Mouse (Mus musculus) frontal cortex, postnatal 10 days (tissue): ENCODE results near the gene Ctsz.

Experiments
- DNase-seq, 2 experiments: peaks; one replicate each; pipeline ENCODE4 v3.0.0; 2022; ENCODE audit warnings: low spot score in 2 of 2, mixed read lengths in 1 of 2

Ctsz gene

DNA sequence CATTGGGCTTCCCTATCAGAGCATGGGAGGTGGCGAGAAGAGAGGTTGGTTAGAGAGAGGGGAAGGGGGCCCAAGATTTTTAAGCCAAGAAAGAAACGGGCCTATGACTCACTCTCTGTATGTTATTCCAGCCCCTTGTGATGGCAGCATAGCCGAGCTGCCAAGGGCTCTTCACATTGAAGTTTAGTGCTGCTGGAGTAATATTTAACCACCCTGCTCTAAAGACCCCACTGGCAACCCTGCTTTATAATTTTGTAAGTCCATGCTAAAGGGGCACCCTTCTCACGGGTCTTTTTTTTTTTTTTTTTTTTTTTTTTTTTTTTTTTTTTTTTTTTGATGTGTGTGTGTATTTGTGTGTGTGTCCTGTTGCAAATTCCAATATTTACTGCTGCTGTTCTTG, 3.1 kb upstream of the Ctsz start:
- no peak for DNase-seq

GRCm38 (mm10) chr2:174439961-174440360, 1.1 kb upstream of the Ctsz start:
- DNase-seq: no peak

- DNase-seq: no peak
Measured at GRCm38 (mm10) chr2:174439450-174439838, 605 bp upstream of the Ctsz start.

GRCm38 (mm10) chr2:174438181-174438580, 658 bp downstream of the Ctsz start:
- no peak for DNase-seq

- no peak for DNase-seq
Measured at GRCm38 (mm10) chr2:174437697-174437982, 1.2 kb downstream of the Ctsz start.

DNA sequence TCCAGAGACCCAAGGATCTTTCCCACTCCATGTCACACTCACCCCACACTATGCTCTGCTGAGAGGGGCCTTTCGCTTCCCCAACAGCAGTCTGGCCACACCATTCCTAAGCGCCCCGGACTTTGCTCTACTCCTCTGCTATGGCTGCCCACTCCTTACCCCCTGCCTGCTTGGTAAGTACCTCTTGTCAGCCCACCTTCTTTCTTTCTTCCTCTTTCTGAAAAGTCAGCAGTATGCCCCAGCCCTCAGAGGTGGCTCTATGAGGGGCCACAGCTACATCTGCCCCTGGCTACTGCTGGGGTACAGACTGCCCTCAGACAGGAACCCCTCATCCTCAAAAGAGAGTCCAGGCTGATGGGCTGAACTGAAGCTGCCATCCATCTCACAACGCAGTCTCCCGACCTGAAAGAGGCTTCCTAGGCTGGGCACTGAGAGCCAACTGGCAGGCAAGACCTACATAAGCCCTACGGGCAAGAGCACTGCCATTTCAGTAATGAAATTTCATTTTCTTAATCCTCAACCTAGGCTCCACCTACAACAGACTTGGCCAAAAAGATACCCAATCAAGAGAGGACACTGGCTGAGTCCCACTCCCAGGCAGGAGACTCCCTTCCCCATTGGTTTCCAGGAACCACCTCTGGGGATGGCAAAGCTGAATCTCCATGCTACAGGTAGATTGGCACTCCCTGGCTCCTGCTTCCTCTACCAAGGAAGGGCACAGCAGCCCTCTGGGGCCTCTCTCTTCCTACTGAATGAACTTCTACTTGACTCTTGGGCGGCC, 1.7 kb downstream of the Ctsz start:
- no peak for DNase-seq

DNA sequence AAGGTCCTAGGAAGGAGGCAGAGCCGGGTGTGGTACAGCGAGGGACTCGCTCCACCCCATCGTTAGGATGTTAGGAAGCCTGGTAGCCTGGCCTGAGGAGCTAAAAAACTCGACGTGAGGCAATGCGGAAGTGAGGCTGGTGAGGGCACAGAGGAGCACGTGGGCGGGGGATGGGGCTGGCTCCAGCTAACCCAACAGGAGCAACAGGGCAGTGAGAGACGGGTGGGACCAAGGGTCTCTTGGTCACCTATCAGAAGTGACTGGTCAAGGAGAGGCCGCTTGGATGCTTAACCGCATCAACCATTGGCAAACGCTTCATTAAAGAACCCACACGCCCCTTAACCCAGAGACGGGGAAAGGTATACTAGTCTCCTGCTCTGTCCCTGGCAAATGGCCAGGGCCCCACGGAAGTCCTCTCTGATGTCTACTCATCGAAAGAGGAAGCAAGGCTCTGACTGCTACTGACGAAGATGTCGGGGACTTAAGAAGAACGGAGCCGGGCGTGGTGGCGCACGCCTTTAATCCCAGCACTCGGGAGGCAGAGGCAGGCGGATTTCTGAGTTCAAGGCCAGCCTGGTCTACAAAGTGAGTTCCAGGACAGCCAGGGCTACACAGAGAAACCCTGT, 2.6 kb downstream of the Ctsz start:
- DNase-seq: peak in 1 of 2 experiments; percentile 41

DNA sequence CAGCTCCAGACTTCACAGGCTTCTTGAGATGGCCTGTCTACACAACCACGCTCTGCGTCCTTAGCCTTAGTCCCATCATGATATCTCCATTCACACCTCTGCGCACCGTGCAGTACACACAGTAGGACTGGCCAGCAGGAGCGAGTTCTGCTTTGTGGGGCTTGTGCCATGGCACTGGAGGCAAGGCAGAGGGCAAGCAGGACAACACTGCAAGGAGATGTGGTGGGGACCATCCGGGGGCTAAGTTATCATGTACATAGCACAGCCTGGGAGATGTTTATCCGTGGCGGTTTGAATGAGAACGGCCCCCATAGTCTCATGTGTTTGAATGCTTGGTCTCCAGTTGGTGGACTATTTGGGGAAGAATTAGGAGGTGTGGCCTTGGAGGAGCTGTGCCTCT, 3.9 kb downstream of the Ctsz start:
- no peak for DNase-seq

DNA sequence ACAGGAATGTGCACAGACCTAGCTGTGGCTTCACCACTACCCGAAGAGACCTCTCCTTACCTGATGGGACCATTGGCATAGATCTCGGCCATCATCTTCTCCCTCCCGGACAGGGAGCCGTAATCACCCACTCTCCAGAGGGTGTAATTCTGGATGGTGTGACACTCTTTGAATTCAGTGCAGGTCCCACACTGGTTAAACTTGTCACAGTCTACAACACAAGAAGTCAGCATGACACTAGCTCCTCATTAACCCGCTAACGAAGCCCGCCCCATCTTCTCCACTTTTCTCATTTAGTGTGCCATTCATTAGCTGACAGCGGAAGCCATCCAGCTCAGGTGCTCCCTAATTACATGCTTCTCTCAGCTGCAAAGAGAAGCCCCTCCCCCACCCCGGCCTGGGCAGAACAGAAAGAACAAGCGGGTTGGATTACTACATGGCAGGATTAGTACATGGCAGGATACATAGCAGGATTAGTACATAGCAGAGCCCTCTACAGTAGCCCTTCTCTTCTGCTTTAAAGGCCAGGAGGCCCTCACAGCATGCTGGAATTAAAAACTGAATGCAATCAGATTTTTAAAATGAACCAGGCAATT, 9.7 kb downstream of the Ctsz start:
- no peak for DNase-seq

- no peak for DNase-seq
Measured at GRCm38 (mm10) chr2:174428076-174428835, 10.6 kb downstream of the Ctsz start.

GRCm38 (mm10) chr2:174426856-174427255, 12.0 kb downstream of the Ctsz start:
- no peak for DNase-seq

GRCm38 (mm10) chr2:174424301-174425085, 14.3 kb downstream of the Ctsz start:
- no peak for DNase-seq

- no peak for DNase-seq
Measured at GRCm38 (mm10) chr2:174421107-174421506, 17.7 kb downstream of the Ctsz start.

DNA sequence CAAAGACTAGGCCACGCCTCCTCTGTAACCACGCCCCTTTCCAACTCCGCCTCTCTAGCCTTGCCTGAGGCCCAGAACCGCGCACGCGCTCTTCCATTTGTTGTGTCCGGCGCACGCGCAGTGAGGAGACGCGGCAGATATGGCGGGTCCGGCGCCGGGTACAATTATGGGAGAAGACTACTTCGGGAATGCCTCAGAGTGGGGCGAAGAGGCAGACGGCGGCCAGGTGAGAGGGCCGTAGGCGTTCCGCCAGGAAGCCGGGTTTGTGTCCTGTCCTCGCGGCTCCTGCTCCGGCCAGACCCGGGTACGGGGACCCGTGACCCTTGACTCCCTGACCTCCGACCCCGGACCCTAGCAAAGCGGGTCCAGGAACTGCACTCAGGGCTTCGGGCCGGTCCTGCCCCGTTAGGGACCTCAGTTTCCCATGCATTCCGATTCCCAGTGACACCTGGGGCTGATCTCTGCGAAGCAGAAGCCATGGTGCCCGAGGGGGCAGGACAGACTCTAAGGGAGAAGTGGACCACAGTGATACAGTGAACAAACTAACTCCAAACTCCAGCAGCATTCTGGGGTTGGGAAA, 23.0 kb downstream of the Ctsz start, which contains the start of gene Nelfcd:
Gene Nelfcd, plus strand, starts transcription at position 74 of the 580 bp plus-strand sequence.
- DNase-seq: peak; percentile 88 to 92

- no peak for DNase-seq
Measured at GRCm38 (mm10) chr2:174415001-174415730, 23.7 kb downstream of the Ctsz start.

DNA sequence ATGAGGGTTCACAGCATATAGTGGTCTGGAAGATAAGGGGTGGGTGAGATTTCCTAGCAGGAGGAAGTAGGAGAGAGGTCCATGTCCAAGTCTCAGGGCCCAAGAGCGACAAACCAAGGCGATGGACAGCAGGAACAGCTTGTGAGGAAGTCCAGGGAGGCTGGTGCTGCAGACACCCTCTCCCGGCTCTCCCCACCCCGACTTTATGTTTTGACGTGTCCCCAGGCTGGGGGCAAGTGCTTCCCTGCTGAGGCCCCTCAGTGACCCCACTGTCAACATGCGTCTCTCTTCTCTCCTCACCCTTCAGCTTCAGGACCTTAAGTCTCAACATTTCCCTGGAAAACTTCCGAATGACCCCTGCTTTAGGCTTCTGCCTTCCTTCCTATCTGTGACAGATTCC, 25.7 kb downstream of the Ctsz start:
- DNase-seq: no peak

DNA sequence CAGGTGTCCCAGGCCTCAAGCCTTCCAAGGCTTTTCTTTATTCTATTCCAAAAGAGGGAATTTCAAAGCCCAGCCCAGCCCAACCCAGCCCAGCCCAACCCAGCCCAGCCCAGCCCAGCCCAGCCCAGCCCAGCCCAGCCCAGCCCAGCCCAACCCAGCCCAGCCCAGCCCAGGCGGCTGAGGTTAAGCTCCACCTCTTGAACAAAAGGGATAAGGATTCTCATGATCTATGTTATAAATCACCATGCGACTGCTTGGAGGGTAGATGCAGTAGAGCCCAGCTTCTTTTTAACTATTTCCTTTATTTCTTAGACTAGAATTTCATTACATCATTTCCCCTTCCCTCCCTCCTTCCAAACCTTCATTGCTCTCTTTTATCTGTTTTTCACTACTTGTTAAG, 28.6 kb downstream of the Ctsz start:
- DNase-seq: no peak

DNA sequence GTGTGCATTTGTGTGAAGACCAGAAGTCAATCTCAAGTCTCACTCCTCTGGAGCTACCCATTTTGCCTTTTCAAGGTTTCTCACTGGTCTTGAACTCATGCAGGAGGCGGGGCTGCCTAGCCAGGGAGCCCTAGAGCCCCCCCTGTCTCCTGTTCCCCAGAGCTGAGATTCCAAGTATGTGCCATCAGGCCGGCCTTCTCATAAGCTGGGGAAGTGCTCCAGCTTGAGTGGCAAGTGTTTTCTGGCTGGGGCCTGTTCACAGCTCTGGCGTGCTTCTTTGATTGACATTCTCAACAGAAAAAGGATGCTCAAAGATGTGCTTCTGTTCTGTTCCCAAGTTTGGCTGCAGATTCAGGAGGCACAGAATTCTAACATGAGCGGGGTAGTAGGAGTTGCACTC, 38.4 kb downstream of the Ctsz start:
- DNase-seq: no peak

- DNase-seq: no peak
Measured at GRCm38 (mm10) chr2:174397881-174398280, 41.0 kb downstream of the Ctsz start.

DNA sequence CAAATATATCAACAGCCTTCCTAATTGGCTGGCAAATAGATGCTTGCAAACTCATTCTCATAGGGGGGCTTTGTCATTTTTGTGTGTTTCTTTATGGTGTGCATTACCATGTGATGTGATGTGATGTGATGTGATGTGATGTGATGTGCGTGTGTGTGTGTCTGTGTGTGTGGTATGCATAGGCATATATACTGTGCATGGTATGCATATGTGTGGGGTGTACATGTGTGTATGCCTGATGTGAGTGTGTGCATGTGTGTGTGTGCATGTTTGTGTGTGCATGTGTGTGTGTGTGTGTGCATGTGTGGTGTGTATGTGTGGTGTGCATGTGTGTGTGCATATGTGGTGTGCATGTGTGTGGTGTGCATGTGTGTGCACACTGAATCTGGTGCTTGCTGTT, 41.8 kb downstream of the Ctsz start:
- no peak for DNase-seq

DNA sequence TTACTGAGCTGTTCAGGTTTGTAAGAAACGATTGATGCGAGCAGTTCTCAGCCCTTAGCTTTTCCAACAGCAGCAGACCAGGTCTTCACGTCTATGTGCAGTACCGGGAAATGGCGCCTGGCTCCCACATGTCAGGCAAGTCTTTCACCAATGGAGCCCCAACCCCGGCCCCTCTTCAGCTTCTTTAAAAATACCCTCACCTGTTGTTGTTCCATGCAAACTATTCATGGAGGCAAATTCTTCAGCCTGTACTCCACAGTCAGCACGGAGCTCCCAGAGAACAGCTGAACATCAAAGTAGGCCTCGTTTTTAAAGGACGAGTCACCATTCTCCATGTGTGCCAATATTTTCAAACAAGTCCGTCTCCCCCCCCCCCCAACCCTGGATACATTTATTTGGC, 42.2 kb downstream of the Ctsz start:
- DNase-seq: no peak
